Mouse (Mus musculus): ENCODE measurements around the gene Il2ra.

GRCm38 (mm10) chr2:11644057-11644456 lies 1.4 kb downstream of the Il2ra start:
- TF ChIP-seq CTCF (IDR thresholded peaks at IDR 0.05) (no peak), EP300 (IDR thresholded peaks at IDR 0.05) (no peak)

All from lung, postnatal 0 days (tissue).